9 mouse cellular contexts compared by ENCODE assay signal in genomic region chr1:133068669-133069274, GRCm38 (mm10). TPM values are rescaled to one million over a fixed set of nuclear protein-coding genes. Genes with fewer than 3 reads are reported as not detected.
A peak's percentile ranks its signal among the peaks of the same experiment; 100 is the strongest.
DNase-seq lines count a peak whose midpoint lies in the region; ATAC-seq lines count a peak whose summit lies in the region.
"Had no signal": no experiment of that assay in that cellular context is flagged by ENCODE, and none has a peak within 500 bp of the region (broad histone marks: within the 10 kb centered on the region; RNA-seq: fewer than 3 reads in every experiment).

No protein-coding gene starts in this region.

- H3K27me3 ChIP-seq in kidney, embryonic 14.5 days (ENCODE audit: control insufficient read depth, insufficient read depth, low read length): no peaks in the 10 kb centered on the region
- H3K27me3 ChIP-seq in embryonic facial prominence, embryonic 14.5 days (replicated peaks; ENCODE audit: control insufficient read depth, insufficient read depth, low read length): no peaks in the 10 kb centered on the region
- no peaks in the 10 kb centered on the region for H3K27me3 ChIP-seq in limb, embryonic 13.5 days

- ATAC-seq in kidney, embryonic 14.5 days (ENCODE audit: low FRiP score, low TSS enrichment): no peak
- ATAC-seq in embryonic facial prominence, embryonic 14.5 days (ENCODE audit: low read depth): no peak
- no peak for ATAC-seq in limb, embryonic 13.5 days (ENCODE audit: low FRiP score, low read depth)

- H3K9ac ChIP-seq in kidney, embryonic 14.5 days (ENCODE audit: low read depth, low read length): 0 out of 2 replicates have a peak overlapping the region, but pooled peaks have one; percentile 4
- no peak overlapping the region for H3K9ac ChIP-seq in embryonic facial prominence, embryonic 14.5 days (ENCODE audit: low read depth, low read length)
- no peak overlapping the region for H3K9ac ChIP-seq in limb, embryonic 13.5 days
- H3K9ac ChIP-seq: liver, embryonic 14.5 days had no signal

- no peak for DNase-seq in kidney, adult 8-10 months
- DNase-seq in brain, adult 2 months (ENCODE audit: low read depth, low spot score): peak; percentile 92
- no peak for DNase-seq in embryonic facial prominence, embryonic 14.5 days (ENCODE audit: low spot score)
- no peak for DNase-seq in embryo, embryonic 11 days
- no peak for DNase-seq in testis, postnatal 14 days (ENCODE audit: low spot score)
- DNase-seq in thymus, postnatal 0 days (ENCODE audit: low spot score): no peak

- no peak overlapping the region; the same call in 1 of the 2 replicates for H3K27ac ChIP-seq in kidney, embryonic 14.5 days (ENCODE audit: low read depth, low read length)
- peak overlapping the region; percentile 1; the same call in 1 of the 2 replicates for H3K27ac ChIP-seq in embryonic facial prominence, embryonic 14.5 days (replicated peaks; ENCODE audit: low read depth, low read length)
- H3K27ac ChIP-seq in limb, embryonic 13.5 days: peak overlapping the region; percentile 65
- H3K27ac ChIP-seq: liver, embryonic 14.5 days had no signal

- H3K4me2 ChIP-seq in kidney, embryonic 14.5 days (replicated peaks; ENCODE audit: low read depth, low read length): no peak overlapping the region
- no peak overlapping the region for H3K4me2 ChIP-seq in embryonic facial prominence, embryonic 14.5 days (ENCODE audit: low read depth, low read length)
- H3K4me2 ChIP-seq in limb, embryonic 13.5 days (replicated peaks): no peak overlapping the region

- peaks cover 4% of the 10 kb centered on the region; the same call in 1 of the 2 replicates for H3K36me3 ChIP-seq in kidney, embryonic 14.5 days (ENCODE audit: control insufficient read depth, insufficient read depth, low read length)
- H3K36me3 ChIP-seq in embryonic facial prominence, embryonic 14.5 days (ENCODE audit: control insufficient read depth, insufficient read depth, low read length): peaks cover 16% of the 10 kb centered on the region; the same call in 1 of the 2 replicates
- peaks cover 27% of the 10 kb centered on the region for H3K36me3 ChIP-seq in limb, embryonic 13.5 days

- H3K9me3 ChIP-seq in kidney, embryonic 14.5 days (ENCODE audit: control insufficient read depth, low read length): no peaks in the 10 kb centered on the region
- no peaks in the 10 kb centered on the region for H3K9me3 ChIP-seq in embryonic facial prominence, embryonic 14.5 days (ENCODE audit: control insufficient read depth, low read length)
- H3K9me3 ChIP-seq in limb, embryonic 13.5 days: no peaks in the 10 kb centered on the region

- 0 out of 2 replicates have a peak, but pooled peaks cover 5% of the 10 kb centered on the region for H3K4me1 ChIP-seq in kidney, embryonic 14.5 days (ENCODE audit: control insufficient read depth, insufficient read depth, low read length)
- H3K4me1 ChIP-seq in embryonic facial prominence, embryonic 14.5 days (ENCODE audit: control insufficient read depth, insufficient read depth, low read length): peaks cover 16% of the 10 kb centered on the region; the same call in 1 of the 2 replicates
- H3K4me1 ChIP-seq in limb, embryonic 13.5 days: peaks cover 41% of the 10 kb centered on the region

- no peak overlapping the region for H3K4me3 ChIP-seq in kidney, embryonic 14.5 days (ENCODE audit: low read length)
- no peak overlapping the region for H3K4me3 ChIP-seq in embryonic facial prominence, embryonic 14.5 days (ENCODE audit: low read depth, low read length)
- no peak overlapping the region for H3K4me3 ChIP-seq in limb, embryonic 13.5 days

- WGBS in kidney, embryonic 14.5 days: 89% methylated on average over 15 of the region's 15 CpGs
- 96% methylated on average over 8 of the region's 15 CpGs for WGBS in embryonic facial prominence, embryonic 14.5 days
- WGBS in limb, embryonic 13.5 days: 94% methylated on average over 15 of the region's 15 CpGs

RNA-seq across cellular contexts. Expression of gene Pik3c2b, which starts 23.3 kb away (rescaled TPM):
- polyA plus RNA-seq in kidney, embryonic 14.5 days (2014; fragmentation: Nextera tagmentation; extraction: Ambion mirVana): 6.3 and 9.1 TPM in 2 replicates
- 7.0 and 7.1 TPM in 2 replicates for polyA plus RNA-seq in embryonic facial prominence, embryonic 14.5 days (2014; fragmentation: Nextera tagmentation; extraction: Ambion mirVana)
- 6.8 and 7.1 TPM in 2 replicates for polyA plus RNA-seq in limb, embryonic 13.5 days (2015; fragmentation: Nextera tagmentation; extraction: Ambion mirVana)
- 2.1 and 2.6 TPM in 2 replicates for polyA plus RNA-seq in thymus, postnatal 0 days (2015; fragmentation: Nextera tagmentation; extraction: Ambion mirVana)

RNA-seq across cellular contexts. Expression of gene Mdm4, which starts 38.4 kb away (rescaled TPM):
- polyA plus RNA-seq in kidney, embryonic 14.5 days (2014; fragmentation: Nextera tagmentation; extraction: Ambion mirVana): 36.0 and 57.6 TPM in 2 replicates
- 33.4 and 40.3 TPM in 2 replicates for polyA plus RNA-seq in embryonic facial prominence, embryonic 14.5 days (2014; fragmentation: Nextera tagmentation; extraction: Ambion mirVana)
- polyA plus RNA-seq in limb, embryonic 13.5 days (2015; fragmentation: Nextera tagmentation; extraction: Ambion mirVana): 40.2 and 45.9 TPM in 2 replicates
- polyA plus RNA-seq in thymus, postnatal 0 days (2015; fragmentation: Nextera tagmentation; extraction: Ambion mirVana): 32.9 and 36.9 TPM in 2 replicates
